Mouse (Mus musculus) heart, adult 11 months (tissue): Measurements from ENCODE around the gene Pcgf2.
"Not testable (repeated sequence)": the region's sequence is repeated elsewhere in the genome, so short reads cannot be mapped to it uniquely, and the experiment has no call there.

Source experiments
- DNase-seq: peaks from one replicate; pipeline ENCODE4 v3.0.0; 2022

The Pcgf2 gene

DNA sequence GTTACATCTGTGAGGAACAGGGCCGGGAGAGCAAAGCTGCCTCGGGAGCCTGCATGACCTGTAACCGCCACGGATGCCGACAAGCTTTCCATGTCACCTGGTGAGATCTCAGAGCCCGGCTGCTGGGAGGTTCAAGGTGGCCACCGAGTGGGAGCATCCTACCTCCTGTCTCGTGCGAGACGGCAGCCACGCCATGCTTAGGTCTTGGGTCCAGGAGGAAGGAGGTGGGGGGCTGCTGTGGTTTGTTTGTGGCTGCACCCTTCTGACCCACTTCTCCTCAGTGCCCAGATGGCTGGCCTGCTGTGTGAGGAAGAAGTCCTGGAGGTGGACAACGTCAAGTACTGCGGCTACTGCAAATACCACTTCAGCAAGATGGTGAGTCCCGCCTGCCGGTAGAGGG is 33.5 kb downstream of the Pcgf2 start:
- DNase-seq, result peak; percentile 89

DNA sequence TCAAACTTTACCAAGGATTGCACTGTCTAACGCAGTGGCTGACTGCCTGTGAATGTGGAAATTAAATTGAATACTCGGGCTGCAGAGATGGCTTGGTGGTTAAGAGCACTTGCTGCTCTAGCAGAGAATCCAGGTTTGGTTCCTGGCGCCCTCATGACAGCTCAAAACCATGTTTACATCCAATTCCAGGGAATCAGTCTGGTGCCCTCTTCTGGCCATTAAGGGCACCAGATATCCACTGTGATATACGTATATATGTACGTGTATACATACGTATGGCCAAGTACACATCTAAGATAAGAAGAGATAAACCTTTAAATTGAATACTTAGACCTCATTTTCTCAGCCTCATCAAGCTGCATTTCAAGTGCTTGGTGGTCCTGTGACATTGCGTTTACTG is 34.1 kb downstream of the Pcgf2 start:
- DNase-seq, result peak; percentile 85

DNA sequence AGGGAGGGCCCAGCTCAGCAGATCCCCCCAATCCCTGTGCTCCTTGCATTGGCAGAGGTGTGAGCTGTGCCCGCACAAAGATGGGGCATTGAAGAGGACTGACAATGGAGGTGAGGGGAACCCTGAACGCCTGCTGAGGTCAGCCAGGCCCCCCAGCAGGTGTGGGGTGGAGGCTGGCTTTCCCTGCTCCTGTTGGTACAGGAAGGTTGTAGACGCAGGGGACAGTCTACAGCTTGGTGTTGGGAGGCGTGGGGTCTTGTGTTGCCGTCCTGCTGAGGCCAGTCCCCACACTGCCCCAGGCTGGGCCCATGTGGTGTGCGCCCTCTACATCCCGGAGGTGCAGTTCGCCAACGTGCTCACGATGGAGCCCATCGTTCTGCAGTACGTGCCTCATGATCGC is 34.9 kb downstream of the Pcgf2 start:
- peak; percentile 90 for DNase-seq

DNA sequence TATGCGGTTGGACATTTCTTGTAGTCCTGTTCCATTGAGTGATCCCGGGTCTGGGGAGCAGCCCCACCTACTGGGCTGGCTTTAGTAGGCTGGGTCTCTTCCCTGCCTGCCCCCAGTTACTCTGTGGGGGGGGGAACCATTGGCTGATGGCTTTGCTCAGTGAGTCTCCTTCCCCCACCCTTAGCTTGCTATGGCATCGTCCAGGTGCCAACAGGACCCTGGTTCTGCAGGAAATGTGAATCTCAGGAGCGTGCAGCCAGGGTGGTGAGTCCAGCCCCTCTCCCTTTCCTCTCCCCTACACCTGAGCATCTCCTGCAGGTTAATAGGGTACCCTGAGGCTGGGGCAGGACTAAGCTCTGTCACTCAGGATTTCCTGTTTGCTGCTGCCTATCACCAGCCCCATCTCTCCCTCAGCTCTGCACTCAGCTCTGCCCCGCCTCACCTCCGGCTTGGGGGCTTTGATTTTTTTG is 35.5 kb downstream of the Pcgf2 start:
- DNase-seq, result peak; percentile 95

DNA sequence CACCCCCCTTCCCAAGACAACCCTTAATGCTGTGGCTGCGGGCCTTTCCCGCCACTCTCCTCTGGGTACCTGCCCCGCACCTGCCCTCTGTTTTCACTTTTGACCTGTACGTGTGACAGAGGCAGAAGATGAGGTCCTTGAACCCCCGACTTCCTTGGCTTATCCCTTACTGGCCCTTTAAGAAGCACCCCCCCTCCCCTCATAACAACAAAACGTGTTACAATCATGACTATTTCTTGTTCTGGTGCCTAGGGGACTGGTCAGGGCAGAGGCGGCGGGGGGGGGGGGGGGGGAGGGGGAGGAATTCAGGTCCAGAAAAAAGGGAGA is 36.0 kb downstream of the Pcgf2 start:
- DNase-seq, result no peak

DNA sequence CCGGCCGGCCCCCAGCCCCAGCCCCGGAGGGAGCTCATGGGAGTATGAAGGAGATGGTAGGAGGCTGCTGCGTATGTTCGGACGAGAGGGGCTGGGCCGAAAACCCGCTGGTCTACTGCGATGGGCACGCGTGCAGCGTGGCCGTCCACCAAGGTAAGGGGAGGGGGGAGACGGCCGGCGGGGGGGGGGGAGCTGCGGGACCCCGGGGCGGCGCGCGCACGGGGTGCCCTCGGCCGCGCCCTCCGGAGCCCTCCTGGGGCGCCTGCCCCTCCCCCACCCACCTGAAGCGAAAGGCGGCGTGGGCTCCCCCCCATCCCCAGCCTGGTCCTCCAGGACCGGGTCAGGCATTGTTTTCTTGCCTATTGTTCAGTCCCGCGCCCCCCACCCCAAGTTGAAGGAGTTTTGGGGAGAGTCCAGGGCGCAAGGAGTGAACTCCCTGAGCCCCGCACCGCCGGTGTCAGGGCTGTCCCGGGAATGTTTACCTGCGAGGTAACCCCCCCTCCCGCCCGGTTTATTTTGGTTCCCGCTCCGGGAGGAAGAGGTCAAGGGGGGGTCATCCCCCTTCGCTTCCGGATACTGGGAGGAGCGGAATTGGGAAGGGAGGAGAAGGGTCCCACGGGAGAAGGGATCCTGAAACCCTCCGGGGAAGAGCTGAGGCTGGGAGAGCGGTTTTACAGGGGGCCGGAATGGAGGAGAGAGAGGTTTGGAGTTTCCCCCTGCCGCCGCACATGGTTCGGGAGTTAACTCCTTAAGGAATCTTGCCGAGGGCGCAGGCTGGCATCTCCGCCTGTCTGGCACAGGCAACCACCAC is 36.6 kb downstream of the Pcgf2 start:
- peak; percentile 98 for DNase-seq

DNA sequence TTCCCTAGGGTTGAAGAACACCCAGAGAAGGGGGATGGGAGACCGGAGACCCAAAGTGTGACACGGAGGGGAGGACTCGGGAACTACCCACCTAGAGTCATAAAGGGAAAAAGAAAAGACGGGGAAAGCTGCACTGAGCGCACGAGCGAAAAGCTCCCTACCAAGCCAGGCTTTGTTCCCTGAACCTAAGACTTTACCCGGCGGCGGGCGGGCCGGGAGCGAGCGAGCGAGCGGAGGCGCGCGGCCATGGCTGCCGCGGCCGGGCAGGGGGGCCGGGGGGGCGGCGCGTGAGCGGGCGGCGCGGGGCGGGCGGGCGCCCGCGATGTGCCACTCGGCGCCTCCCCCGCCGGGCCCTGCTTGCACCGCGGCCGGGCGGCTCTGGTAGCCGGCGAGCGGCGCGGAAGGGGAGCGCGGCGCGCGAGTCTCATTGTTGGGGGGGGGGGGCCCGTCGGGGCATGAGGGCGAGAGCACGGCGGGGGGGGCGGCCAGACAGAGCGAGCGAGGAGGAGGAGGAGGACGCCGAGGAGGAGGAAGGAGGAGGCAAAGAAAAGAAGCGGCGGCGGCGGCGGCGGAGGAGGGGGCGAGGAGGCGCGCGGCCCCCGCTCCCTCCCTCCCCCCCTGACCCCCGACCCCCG is 37.3 kb downstream of the Pcgf2 start, which contains the start of gene Mllt6:
Mllt6 (plus strand) TSS at position 522 of the 635 bp plus-strand sequence.
- peak; percentile 98 for DNase-seq

DNA sequence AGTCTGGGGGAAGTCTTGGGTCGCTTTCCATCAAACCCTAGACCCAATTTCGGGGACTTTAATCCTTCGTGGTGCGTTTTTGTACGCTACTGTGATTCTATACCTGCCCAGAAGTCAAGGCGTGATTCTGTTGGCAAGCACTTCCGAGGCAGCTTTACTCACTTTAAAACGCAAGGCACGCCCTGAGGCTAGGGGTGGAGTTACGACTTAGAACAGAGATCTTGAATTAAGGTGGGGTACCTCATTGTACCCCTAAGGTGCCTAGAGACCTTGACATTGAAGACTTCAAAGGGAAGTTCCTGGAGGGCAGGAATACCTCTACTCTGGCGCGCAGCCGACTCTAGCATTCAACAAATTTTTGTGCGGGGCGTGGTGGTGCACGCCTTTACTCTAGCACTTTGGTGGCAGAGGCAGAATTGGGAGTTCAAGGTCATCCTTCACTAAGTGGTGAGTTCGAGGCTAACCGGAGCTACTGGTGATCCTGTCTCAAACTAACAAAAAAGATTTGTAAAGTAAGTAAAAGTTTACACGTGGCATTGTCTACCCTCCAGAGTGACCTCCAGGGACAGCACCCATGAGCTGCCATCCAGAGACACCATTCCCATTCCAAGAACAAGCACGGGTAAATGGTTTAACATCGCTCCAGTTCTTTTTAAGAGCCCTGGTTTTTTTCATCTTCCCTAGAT is 37.9 kb downstream of the Pcgf2 start:
- DNase-seq, result peak; percentile 96

DNA sequence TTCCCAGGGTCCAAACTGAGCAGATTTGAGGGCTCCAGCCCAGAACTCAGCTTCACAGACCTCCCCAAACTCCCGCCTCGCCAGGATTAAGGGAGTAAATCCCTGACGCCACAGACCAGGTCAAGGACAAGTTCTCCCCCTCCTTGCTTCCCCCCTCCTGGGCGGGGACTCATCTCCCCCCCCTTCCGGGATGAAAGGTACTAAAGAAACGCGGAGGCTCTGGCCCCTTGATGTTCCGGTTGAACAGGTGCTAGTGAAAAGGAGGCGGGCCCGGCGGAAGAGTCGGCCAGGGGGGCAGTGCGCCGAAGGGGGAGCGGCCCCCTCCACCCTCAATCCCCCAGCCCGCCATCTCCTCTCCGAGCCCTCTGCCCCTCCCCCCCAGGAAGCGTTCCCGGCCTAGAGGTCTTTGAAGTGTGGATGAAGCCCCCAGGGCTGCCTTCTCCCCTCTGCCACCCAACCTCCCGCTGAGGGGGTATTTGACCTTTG is 38.6 kb downstream of the Pcgf2 start:
- peak; percentile 99 for DNase-seq

DNA sequence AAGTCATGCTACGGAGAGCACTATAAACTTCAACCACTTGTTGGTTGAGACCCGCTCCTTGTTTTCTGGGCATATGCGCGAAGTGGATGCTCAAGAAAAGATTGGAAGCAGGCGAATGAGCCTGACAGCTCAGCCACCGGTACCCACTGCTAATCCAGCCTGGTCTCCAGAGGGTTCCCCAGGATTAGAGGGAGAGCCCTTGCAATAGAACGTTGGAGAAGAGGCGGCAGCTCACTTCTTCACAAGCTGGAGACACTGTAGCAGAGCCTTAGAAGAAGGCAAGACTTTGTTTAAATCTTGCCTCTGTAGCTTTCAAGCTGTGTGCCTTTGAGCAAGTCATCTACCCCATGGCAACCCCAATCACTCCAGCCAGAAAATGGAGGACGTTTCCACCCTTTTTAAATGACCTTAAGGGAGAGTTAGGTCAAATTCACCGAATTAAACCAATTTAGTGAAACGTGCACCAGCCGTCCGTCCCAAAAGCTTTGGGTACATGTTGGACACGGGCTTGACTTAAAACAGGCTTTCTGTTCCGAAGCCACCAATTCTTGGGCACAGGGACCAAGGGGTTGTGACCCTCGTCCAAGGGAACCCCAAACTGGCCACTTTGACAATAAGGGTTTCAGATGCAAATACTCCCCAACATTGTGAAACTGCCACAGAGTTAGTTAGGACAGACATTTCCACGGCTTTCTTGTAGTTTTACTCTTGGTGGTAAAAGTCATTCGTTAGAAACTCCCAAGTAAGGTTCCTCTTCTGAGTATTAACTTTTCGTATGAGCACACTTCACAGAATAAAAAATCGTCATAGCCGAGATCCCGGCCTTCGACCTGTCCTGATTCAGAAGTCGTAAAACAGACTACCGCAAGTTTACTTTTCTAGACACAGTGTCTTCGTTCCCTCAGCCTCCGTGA is 39.3 kb downstream of the Pcgf2 start:
- DNase-seq, result no peak

DNA sequence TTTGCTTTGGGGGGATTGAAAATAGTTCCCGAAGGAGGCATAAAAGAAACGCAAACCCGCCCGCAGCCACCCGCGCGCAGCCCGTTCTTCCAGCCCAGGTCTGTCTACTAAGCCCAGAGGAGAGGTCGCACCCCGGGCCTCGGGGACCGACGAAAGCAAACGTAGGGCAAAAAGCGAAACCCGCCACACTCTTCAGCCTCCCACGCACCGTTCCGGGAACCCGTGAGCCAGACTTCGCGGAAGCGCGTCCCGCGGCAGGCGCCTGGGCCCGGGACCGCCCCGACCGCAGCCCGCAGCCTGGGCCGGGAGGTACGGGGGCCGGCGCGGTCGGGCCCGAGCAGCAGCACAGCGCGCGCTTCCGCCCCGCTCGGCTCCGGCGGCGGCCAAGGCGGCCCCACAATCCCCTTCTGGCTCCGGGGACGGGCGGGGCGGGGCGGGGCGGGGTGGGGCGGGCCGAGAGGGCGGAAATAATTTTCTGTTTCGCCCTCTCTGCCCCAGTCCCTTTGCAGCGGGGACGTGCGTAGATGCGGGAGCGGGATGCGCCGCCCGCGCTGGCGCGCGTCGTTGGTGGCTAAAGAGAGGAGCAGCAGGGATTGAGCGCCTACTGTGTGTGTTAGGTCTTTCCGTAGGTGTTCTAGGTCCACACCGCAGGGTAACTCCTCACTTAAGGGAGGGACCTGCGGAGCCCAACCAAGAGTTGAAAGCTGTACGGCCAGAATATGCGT is 40.1 kb downstream of the Pcgf2 start:
- DNase-seq, result peak; percentile 99

DNA sequence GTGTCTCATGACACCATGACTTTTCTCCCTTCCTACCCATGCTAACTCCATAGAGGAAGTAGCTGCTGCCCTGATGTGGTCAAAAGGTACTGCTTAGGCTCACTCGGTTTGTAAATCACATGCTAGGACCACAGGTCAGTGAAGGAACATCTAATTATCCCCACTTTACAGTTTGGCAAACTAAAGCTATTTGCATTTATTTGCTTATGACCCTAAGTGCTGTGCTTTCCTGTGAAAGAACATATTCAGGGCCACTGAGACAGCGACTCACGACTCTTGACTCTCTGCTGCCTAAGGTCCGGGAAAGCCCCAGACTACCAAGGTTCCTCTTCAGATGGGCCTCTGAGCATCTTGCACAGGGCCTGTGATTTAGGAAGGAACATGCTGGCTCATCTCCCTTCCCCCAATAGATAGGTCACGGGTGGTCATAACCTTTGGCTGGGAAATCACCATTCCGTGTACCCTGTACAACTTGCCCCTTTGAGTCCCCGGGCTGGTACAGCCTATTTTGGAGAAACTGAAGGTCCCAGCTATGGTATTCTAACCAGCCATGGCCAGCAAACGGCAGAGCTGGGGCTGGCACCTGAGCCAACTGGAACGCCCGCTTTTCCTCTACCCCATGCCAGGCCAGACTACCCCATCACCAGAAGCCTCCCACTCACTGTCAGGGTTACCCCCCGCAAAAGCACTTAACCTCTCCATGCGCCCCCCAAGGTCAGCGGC is 40.9 kb downstream of the Pcgf2 start:
- no peak for DNase-seq

DNA sequence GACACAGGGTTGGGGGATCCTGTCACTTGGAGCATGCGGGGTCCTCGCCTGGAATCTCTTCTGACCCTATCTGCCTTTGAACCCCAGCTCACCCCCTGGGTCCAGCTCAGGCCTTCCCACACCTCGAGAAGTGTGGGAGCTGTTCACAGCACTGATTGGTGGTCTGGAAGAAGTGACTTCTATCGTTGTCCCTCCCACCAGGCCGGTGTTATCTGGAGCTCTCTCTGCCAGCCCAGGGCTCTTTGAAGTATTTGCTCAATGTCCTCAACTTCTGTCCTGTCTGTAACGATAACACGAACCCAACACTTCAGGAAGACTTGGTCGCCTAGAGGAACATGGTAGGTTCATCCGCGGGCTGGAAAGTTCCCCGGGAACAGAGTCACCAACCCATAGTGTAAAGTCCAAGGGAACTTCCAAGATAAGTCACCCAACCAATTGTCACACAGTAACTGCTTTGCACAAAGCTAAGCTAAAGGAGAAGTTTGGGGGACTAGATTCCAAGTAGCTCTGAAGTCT is 41.5 kb downstream of the Pcgf2 start:
- DNase-seq, result peak; percentile 91

DNA sequence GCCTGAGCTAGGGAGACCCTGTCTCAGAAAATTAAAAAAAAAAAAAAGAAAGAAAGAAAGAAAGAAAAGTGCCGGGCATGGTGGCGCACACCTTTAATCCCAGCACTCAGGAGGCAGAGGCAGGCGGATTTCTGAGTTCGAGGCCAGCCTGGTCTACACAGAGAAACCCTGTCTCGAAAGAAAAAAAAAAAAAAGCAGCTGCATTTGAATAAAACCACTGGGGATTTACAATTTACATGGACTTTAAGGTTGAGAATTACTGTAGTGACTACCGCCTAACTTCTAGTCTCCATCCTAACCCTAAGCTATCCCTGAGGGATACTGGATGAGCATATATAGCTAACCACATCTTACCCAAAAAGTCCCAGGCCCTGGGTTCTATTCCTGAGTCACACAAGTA is 42.3 kb downstream of the Pcgf2 start:
- DNase-seq, result not testable (repeated sequence)

DNA sequence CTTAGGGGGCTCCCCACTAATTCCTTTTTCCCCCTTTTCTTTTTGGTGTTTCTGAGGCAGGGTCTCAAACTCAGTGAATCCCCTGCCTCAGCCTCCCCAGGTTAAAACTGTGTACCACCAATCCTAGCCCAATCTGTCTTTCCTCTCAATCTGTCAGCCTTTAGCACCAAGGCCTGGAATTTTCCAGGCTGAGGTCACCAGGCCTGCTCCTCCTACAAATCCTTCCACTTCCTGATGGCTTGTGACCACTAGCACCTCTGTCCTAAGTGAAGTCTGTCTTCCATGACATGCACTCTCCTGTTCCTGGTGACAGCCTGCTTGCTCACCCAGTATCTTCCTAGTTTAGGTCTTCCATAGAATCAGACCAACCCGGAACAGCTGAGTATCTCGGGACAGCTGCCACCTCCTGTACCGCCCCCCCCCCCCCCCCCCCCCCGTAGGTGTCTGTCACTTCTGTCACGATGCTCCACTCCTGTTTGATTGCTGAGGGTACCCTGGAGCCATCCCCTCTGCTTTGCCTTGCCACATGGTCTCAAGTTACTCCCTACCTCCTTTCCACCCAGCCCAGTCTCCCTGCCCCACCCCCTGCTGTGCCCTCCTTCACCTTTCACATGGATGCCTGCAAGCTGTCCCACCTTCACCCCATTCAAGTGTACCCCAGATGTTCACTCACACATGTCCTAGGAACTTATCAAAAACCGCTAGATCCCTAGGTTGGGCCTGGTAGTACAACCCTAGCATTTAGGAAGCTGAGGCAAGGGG is 42.9 kb downstream of the Pcgf2 start:
- peak; percentile 86 for DNase-seq

DNA sequence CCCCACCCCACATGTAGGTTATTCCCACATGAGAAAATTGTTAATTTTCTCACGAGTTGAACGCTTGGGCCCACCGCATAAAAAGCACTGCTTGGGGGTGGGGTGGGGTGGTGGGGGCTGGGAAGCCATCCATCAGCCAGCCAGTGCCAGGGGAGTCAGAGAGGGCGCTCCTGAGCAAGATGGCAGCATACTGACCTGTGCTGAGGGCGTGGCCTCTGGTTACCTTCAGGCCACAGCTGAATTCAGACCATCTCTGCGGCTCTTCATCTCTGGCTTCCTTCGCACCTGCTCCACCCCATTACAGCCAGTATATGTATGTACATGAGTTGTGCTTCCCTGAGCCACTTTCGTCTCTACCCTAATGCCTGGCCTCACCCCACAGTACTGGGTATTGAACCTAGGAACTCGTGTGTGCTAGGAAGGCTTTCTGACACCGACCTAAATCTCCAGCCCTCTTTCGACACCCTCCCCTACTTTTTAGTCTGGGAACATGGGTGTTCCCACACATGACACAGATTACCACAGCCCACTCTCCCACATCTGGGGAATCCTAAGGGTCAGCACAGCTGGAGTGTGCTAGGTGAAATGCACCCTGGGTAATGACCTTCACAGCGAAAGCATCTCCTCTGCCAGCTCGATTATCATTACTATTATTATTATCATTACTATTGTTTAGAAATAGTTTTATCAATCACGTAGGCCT is 43.9 kb downstream of the Pcgf2 start:
- peak; percentile 85 for DNase-seq

DNA sequence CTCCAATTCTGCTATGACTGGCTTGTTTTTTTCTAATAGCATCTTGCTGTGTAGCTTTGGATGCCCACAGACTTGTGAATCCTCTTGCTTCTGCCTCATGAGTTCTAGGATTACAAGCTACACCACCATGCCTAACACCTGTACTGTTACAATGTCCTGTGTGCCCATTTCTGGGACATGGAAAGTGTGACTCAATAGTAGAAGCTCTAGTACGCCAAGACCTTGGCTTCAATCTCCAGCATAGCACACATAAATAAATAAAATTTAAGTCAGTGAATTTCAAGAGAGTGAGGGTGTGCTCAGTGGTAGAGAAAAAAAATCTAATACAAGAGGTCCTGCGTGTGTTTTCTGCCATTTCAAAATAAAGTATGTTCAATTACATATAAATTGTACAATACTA is 46.1 kb downstream of the Pcgf2 start:
- DNase-seq, result no peak

DNA sequence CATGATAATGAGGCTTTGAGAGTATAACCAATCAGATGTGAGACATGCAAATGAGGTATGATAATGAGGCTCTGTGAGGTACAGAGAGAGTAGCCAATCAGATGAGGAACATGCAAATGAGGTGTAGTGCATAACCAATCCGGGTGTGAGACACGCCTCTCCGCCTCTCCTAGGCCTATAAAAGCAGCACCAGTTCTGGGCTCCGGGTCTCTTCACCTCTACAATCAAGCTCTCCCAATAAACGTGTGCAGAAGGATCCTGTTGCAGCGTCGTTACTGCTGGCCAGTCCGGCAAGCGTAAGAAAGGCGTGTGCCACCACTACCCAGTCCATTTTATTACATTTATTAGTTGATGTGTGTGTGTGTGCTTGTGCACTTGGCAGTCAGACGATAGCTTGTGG is 46.9 kb downstream of the Pcgf2 start:
- DNase-seq, result not testable (repeated sequence)

DNA sequence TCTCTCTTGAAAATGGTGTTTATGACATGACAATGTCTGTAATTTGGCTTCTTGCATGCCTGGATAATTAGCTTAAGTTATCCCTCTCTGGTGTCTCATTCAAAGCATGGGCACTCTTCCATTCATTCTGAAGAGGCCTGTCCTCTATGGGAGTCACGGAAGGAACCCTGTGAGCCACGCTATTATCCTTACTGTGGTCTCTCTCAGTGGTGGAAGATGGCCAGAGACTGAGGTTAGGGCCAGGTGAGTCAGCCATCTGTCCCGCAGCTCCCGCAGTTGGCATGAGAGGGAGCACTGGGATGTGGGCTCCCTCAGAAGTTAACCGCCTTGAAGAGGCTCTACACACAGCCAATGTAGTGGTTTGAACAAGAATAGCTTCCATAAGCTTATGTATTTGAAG is 50.0 kb downstream of the Pcgf2 start:
- no peak for DNase-seq

DNA sequence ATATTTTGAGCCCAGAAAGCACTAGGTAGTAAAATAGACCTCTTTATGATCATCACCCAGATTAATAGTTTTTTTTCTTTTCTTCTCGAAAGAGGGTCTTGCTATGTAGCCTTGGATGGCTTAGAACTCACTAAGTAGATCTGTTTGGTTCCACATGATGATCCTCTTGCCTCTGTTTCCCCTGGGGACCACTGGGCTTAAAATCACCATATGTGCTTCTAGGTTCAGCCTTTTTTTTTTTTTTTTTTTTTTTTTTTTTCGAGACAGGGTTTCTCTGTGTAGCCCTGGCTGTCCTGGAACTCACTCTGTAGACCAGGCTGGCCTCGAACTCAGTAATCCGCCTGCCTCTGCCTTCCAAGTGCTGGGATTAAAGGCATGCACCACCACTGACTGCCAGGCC is 51.8 kb downstream of the Pcgf2 start:
- not testable (repeated sequence) for DNase-seq
